Mouse (Mus musculus) lung, adult 2 months (tissue): ENCODE measurements around the gene Sytl2.

ENCODE experiments used
- CTCF ChIP-seq: fragments of 200-500 bp; IDR thresholded peaks from 2 replicates; pipeline ENCODE4 v1.5.1; 2011; ENCODE audit warnings: mild to moderate bottlenecking, low read length, control low read depth; ENCODE audit not compliant: insufficient read depth
- POLR2A ChIP-seq: fragments of 200-500 bp; IDR thresholded peaks from 2 replicates; pipeline ENCODE4 v1.6.1; 2011; ENCODE audit warnings: low read depth, mild to moderate bottlenecking, control low read depth, low read length, borderline replicate concordance; ENCODE audit errors: extremely low read depth

- TF ChIP-seq POLR2A (no peak), CTCF (no peak)
Measured at GRCm38 (mm10) chr7:90370071-90370851, 68.2 kb downstream of the Sytl2 start.
